Mouse (Mus musculus) stomach, embryonic 15.5 days (tissue): Measurements from ENCODE around the gene Gal. TPM values are rescaled to one million over a fixed set of nuclear protein-coding genes. Genes with fewer than 3 reads are reported as not detected.
A peak's percentile ranks its signal among the peaks of the same experiment; 100 is the strongest.

Experiments
- ATAC-seq: fragments of 200-750 bp; cut with Nextera tagmentation; 2 replicates; pipeline ENCODE4 v1.8.0; 2017; ENCODE audit warnings: low read depth, moderate number of reproducible peaks, moderate TSS enrichment; ENCODE audit not compliant: insufficient read depth, low FRiP score
- H3K27ac ChIP-seq: fragments of 300-500 bp; sonication (generic); 2 replicates; pipeline ENCODE4 v1.5.1; 2015; ENCODE audit warnings: mild to moderate bottlenecking, inconsistent platforms
- H3K27me3 ChIP-seq: fragments of 300-500 bp; sonication (generic); replicated peaks from 2 replicates; pipeline ENCODE4 v1.6.1; 2015; ENCODE audit warnings: inconsistent platforms
- H3K36me3 ChIP-seq: fragments of 300-500 bp; sonication (generic); 2 replicates; pipeline ENCODE4 v1.6.1; 2015; ENCODE audit warnings: inconsistent platforms
- H3K4me1 ChIP-seq: fragments of 300-500 bp; sonication (generic); 2 replicates; pipeline ENCODE4 v1.6.1; 2015; ENCODE audit warnings: inconsistent platforms
- H3K4me2 ChIP-seq: fragments of 300-500 bp; sonication (generic); 2 replicates; pipeline ENCODE4 v1.6.1; 2015; ENCODE audit warnings: mild to moderate bottlenecking, inconsistent platforms
- H3K4me3 ChIP-seq: fragments of 300-500 bp; sonication (generic); replicated peaks from 2 replicates; pipeline ENCODE4 v1.5.1; 2015; ENCODE audit warnings: inconsistent platforms
- H3K9ac ChIP-seq: fragments of 300-500 bp; sonication (generic); 2 replicates; pipeline ENCODE4 v1.6.1; 2015; ENCODE audit warnings: inconsistent platforms
- H3K9me3 ChIP-seq: fragments of 300-500 bp; sonication (generic); 2 replicates; pipeline ENCODE4 v1.6.1; 2016; ENCODE audit warnings: inconsistent platforms
- WGBS: fragments of 180-500 bp; shearing (Covaris S2); methylation state at CpG from one replicate; pipeline ENCODE4 v1.1.7; 2015; 5-methylcytosine and 5-hydroxymethylcytosine counted together
- polyA plus RNA-seq: library from polyadenylated mRNA; unstranded; fragments of >200 nt; fragmentation: Nextera tagmentation; extraction: Ambion mirVana; gene quantifications from 2 replicates; pipeline ENCODE4 v1.2.1, GENCODE M21; 2015

Gene Gal
- 11.7 and 13.2 TPM in 2 replicates for polyA plus RNA-seq

GRCm38 (mm10) chr19:3414268-3414733 is at the start of gene Gal:
TSS of gene Gal (minus strand) at chr19:3414544.
- no peak within 1 kb of the TSS for H3K9ac ChIP-seq
- WGBS: 2% methylated on average over 36 of the region's 37 CpGs
- H3K4me3 ChIP-seq: peak within 1 kb of the TSS; percentile 36
- H3K4me1 ChIP-seq: peaks cover 9% of the 10 kb centered on the region; the same call in 1 of the 2 replicates
- H3K27me3 ChIP-seq: peaks cover 29% of the 10 kb centered on the region
- H3K27ac ChIP-seq: no peak within 1 kb of the TSS
- H3K36me3 ChIP-seq: no peaks in the 10 kb centered on the region
- peak within 1 kb of the TSS; percentile 64 for H3K4me2 ChIP-seq
- H3K9me3 ChIP-seq: no peaks in the 10 kb centered on the region
- no peak for ATAC-seq

- H3K4me2 ChIP-seq: no peak overlapping the region
- no peaks in the 10 kb centered on the region for H3K4me1 ChIP-seq
- WGBS: 88% methylated on average over 3 of the region's 3 CpGs
- H3K9me3 ChIP-seq: no peaks in the 10 kb centered on the region
- H3K36me3 ChIP-seq: peaks cover 84% of the 10 kb centered on the region
- H3K27me3 ChIP-seq: no peaks in the 10 kb centered on the region
- ATAC-seq: no peak
- H3K9ac ChIP-seq: no peak overlapping the region
- H3K4me3 ChIP-seq: no peak overlapping the region
- no peak overlapping the region for H3K27ac ChIP-seq
Measured at GRCm38 (mm10) chr19:3459986-3460385, 45.6 kb upstream of the Gal start.

- Histone ChIP-seq H3K9me3 (no peaks in the 10 kb centered on the region), H3K4me2 (no peak overlapping the region), H3K4me1 (no peaks in the 10 kb centered on the region), H3K9ac (no peak overlapping the region), H3K36me3 (peaks cover 70% of the 10 kb centered on the region), H3K4me3 (no peak overlapping the region), H3K27ac (no peak overlapping the region), H3K27me3 (no peaks in the 10 kb centered on the region)
- no peak for ATAC-seq
- 90% methylated on average over 6 of the region's 6 CpGs for WGBS
Measured at GRCm38 (mm10) chr19:3458331-3459099, 44.2 kb upstream of the Gal start.

DNA sequence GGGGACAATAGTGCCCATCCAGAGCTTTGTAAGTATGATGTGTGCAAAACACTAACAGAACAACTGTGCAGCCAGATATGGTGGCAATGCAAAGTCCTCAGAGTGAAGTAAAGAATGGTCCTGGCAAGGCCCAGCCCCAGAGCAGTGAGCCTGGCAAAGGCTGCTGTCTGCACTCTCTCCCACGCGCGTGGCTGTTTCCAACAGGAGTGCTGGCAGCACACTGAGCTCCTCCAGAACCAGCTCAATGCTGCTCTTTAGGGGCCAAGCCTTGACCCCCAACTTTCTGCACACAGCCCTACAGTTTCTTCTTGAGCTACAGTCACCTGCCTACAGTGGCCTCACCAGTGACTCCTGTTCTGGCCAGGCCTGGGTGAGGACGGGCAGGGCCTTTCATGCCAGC is 43.4 kb upstream of the Gal start:
- H3K9ac ChIP-seq: no peak overlapping the region
- no peak overlapping the region for H3K27ac ChIP-seq
- H3K4me2 ChIP-seq: no peak overlapping the region
- H3K9me3 ChIP-seq: no peaks in the 10 kb centered on the region
- peaks cover 64% of the 10 kb centered on the region for H3K36me3 ChIP-seq
- no peak for ATAC-seq
- no peak overlapping the region for H3K4me3 ChIP-seq
- 95% methylated on average over 4 of the region's 4 CpGs for WGBS
- H3K27me3 ChIP-seq: no peaks in the 10 kb centered on the region
- H3K4me1 ChIP-seq: no peaks in the 10 kb centered on the region

DNA sequence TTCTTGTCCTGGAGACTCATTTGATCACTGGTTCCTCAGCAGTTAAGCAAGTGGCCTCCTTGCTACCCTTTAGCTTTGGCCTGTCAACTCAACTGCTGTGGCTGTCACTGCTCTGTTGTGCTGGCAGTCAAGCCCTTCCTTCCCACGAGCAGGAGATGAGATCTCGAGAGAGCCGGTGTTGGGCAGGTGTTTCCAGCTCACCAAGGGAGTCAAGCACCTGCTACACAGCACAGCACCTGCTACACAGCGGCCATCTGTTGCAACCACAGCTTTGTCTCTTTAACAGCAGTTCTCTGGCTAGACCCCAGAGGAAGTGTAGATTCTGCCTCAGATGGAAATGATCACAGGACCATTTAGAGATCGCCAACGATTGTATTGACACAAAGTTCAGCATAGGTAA is 37.3 kb upstream of the Gal start:
- H3K4me1 ChIP-seq: 0 out of 2 replicates have a peak, but pooled peaks cover 6% of the 10 kb centered on the region
- no peaks in the 10 kb centered on the region for H3K27me3 ChIP-seq
- 48% methylated on average over 6 of the region's 6 CpGs for WGBS
- H3K9me3 ChIP-seq: no peaks in the 10 kb centered on the region
- H3K4me3 ChIP-seq: no peak overlapping the region
- no peak overlapping the region for H3K27ac ChIP-seq
- H3K9ac ChIP-seq: no peak overlapping the region
- H3K4me2 ChIP-seq: no peak overlapping the region
- no peak for ATAC-seq
- H3K36me3 ChIP-seq: peaks cover 12% of the 10 kb centered on the region

- no peak overlapping the region for H3K9ac ChIP-seq
- H3K4me3 ChIP-seq: no peak overlapping the region
- H3K4me1 ChIP-seq: 0 out of 2 replicates have a peak, but pooled peaks cover 6% of the 10 kb centered on the region
- 26% methylated on average over 6 of the region's 6 CpGs for WGBS
- H3K36me3 ChIP-seq: peaks cover 10% of the 10 kb centered on the region; the same call in 1 of the 2 replicates
- H3K4me2 ChIP-seq: no peak overlapping the region
- H3K27ac ChIP-seq: no peak overlapping the region
- H3K9me3 ChIP-seq: no peaks in the 10 kb centered on the region
- ATAC-seq: peak; percentile 65
- H3K27me3 ChIP-seq: no peaks in the 10 kb centered on the region
Measured at GRCm38 (mm10) chr19:3451170-3451569, 36.8 kb upstream of the Gal start.

GRCm38 (mm10) chr19:3450714-3451113 is 36.4 kb upstream of the Gal start:
- H3K4me3 ChIP-seq: no peak overlapping the region
- WGBS: 89% methylated on average over 3 of the region's 3 CpGs
- 0 out of 2 replicates have a peak, but pooled peaks cover 6% of the 10 kb centered on the region for H3K4me1 ChIP-seq
- no peaks in the 10 kb centered on the region for H3K27me3 ChIP-seq
- H3K4me2 ChIP-seq: no peak overlapping the region
- H3K9ac ChIP-seq: no peak overlapping the region
- no peak overlapping the region for H3K27ac ChIP-seq
- H3K9me3 ChIP-seq: no peaks in the 10 kb centered on the region
- ATAC-seq: no peak
- peaks cover 7% of the 10 kb centered on the region; the same call in 1 of the 2 replicates for H3K36me3 ChIP-seq

DNA sequence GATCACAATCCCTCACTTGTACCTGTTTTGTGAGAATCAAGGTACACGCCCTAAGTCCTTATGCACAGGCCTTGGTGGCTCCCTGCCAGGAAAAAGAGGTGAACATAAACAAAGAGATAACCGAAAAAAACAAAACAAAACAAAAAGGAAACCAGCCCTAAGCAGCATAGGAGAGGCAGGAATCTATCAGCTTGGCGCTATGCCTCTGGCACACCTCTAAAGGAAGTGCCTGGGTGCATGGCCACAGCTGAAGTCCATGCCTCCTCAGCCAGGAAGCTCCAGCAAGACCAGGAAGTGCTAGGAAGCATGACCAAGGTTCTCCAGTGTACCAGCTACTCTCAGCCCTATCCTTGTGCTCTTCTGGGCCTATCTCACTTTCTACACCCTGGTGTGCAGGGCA is 34.9 kb upstream of the Gal start:
- Histone ChIP-seq H3K4me2 (no peak overlapping the region), H3K27me3 (no peaks in the 10 kb centered on the region), H3K9me3 (no peaks in the 10 kb centered on the region), H3K9ac (no peak overlapping the region), H3K4me1 (0 out of 2 replicates have a peak, but pooled peaks cover 6% of the 10 kb centered on the region), H3K36me3 (no peaks in the 10 kb centered on the region), H3K27ac (no peak overlapping the region), H3K4me3 (no peak overlapping the region)
- WGBS: 64% methylated on average over 3 of the region's 3 CpGs
- 0 out of 2 replicates have a peak, but pooled peaks have one; percentile 16 for ATAC-seq

DNA sequence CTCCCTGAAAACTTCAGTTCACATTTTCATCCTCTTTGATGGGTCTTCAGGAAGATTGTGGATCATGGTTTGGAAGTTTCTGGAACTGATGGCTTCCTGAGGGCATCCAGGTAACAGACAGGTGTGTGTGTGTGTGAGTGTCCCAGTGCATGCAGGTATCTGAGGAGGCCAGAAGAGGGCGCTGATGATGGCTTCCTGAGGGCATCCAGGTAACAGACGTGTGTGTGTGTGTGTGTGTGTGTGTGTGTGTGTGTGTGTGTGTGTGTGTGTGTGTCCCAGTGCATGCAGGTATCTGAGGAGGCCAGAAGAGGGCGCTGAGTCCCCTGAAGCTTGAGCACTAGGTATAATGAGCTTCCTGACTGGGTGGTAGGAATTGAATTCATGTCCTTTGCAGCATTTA is 33.0 kb upstream of the Gal start:
- Histone ChIP-seq H3K9me3 (no peaks in the 10 kb centered on the region), H3K36me3 (no peaks in the 10 kb centered on the region), H3K27ac (no peak overlapping the region), H3K4me1 (0 out of 2 replicates have a peak, but pooled peaks cover 6% of the 10 kb centered on the region), H3K9ac (no peak overlapping the region), H3K4me2 (no peak overlapping the region), H3K4me3 (no peak overlapping the region), H3K27me3 (no peaks in the 10 kb centered on the region)
- WGBS: 71% methylated on average over 3 of the region's 3 CpGs
- ATAC-seq: no peak

GRCm38 (mm10) chr19:3441092-3441491 is 26.7 kb upstream of the Gal start:
- Histone ChIP-seq H3K4me3 (no peak overlapping the region), H3K9me3 (no peaks in the 10 kb centered on the region), H3K36me3 (no peaks in the 10 kb centered on the region), H3K27ac (no peak overlapping the region), H3K27me3 (no peaks in the 10 kb centered on the region), H3K4me2 (no peak overlapping the region), H3K4me1 (no peaks in the 10 kb centered on the region), H3K9ac (no peak overlapping the region)
- WGBS: 67% methylated on average over 10 of the region's 10 CpGs
- ATAC-seq: no peak

GRCm38 (mm10) chr19:3440667-3441066 is 26.3 kb upstream of the Gal start:
- Histone ChIP-seq H3K4me2 (no peak overlapping the region), H3K4me1 (no peaks in the 10 kb centered on the region), H3K27ac (no peak overlapping the region), H3K9me3 (no peaks in the 10 kb centered on the region), H3K9ac (no peak overlapping the region), H3K27me3 (no peaks in the 10 kb centered on the region), H3K4me3 (no peak overlapping the region), H3K36me3 (no peaks in the 10 kb centered on the region)
- 74% methylated on average over 5 of the region's 5 CpGs for WGBS
- no peak for ATAC-seq

- Histone ChIP-seq H3K9ac (no peak overlapping the region), H3K27ac (no peak overlapping the region), H3K4me2 (no peak overlapping the region), H3K9me3 (no peaks in the 10 kb centered on the region), H3K27me3 (no peaks in the 10 kb centered on the region), H3K4me1 (no peaks in the 10 kb centered on the region), H3K36me3 (no peaks in the 10 kb centered on the region), H3K4me3 (no peak overlapping the region)
- no peak for ATAC-seq
- WGBS: 59% methylated on average over 5 of the region's 5 CpGs
Measured at GRCm38 (mm10) chr19:3437980-3438379, 23.6 kb upstream of the Gal start.
